Mouse (Mus musculus) liver, postnatal 0 days (tissue): ENCODE results near the gene Dhx32. TPM values are rescaled to one million over a fixed set of nuclear protein-coding genes. Genes with fewer than 3 reads are reported as not detected.

Experiments
- ATAC-seq: fragments of 200-750 bp; cut with Nextera tagmentation; 2 replicates; pipeline ENCODE4 v1.8.0; 2017; ENCODE audit warnings: mild to moderate bottlenecking, moderate library complexity
- DNase-seq: peaks from one replicate; pipeline ENCODE4 v3.0.0-alpha.2; 2016
- H3K27ac ChIP-seq: fragments of 300-500 bp; sonication (generic); 2 replicates; pipeline ENCODE4 v1.5.1; 2014; ENCODE audit warnings: antibody characterized with exemption, moderate library complexity, mild to moderate bottlenecking, low read depth
- H3K27me3 ChIP-seq: fragments of 300-500 bp; sonication (generic); 2 replicates; pipeline ENCODE4 v1.6.1; 2014; ENCODE audit warnings: low read length, control low read depth, mixed read lengths; ENCODE audit not compliant: insufficient read depth
- H3K36me3 ChIP-seq: fragments of 300-500 bp; sonication (generic); replicated peaks from 2 replicates; pipeline ENCODE4 v1.6.1; 2014; ENCODE audit warnings: mild to moderate bottlenecking, control low read depth, low read length, moderate library complexity, mixed read lengths; ENCODE audit not compliant: insufficient read depth
- H3K4me1 ChIP-seq: fragments of 300-500 bp; sonication (generic); 2 replicates; pipeline ENCODE4 v1.6.1; 2014; ENCODE audit warnings: antibody characterized with exemption, mild to moderate bottlenecking, control low read depth; ENCODE audit not compliant: insufficient read depth
- H3K4me2 ChIP-seq: fragments of 300-500 bp; sonication (generic); 2 replicates; pipeline ENCODE4 v1.6.1; 2014; ENCODE audit warnings: low read depth, mild to moderate bottlenecking, low read length, moderate library complexity, mixed read lengths
- H3K4me3 ChIP-seq: fragments of 300-500 bp; sonication (generic); 2 replicates; pipeline ENCODE4 v1.5.1; 2014; ENCODE audit warnings: low read depth, low read length
- H3K9ac ChIP-seq: fragments of 300-500 bp; sonication (generic); replicated peaks from 2 replicates; pipeline ENCODE4 v1.6.1; 2014; ENCODE audit warnings: mild to moderate bottlenecking, moderate library complexity
- H3K9me3 ChIP-seq: fragments of 300-500 bp; sonication (generic); 2 replicates; pipeline ENCODE4 v1.6.1; 2016; ENCODE audit warnings: mild to moderate bottlenecking, control low read depth, low read length, mixed read lengths
- CTCF ChIP-seq: sonication (generic); IDR thresholded peaks from 2 replicates; pipeline ENCODE4 v1.5.1; 2016; ENCODE audit warnings: antibody characterized with exemption, low read depth
- EP300 ChIP-seq: IDR thresholded peaks from 2 replicates; pipeline ENCODE4 v1.6.1; 2016; ENCODE audit warnings: antibody characterized with exemption, low read depth, mild to moderate bottlenecking
- WGBS: fragments of 180-500 bp; shearing (Covaris S2); extraction: QIAGEN DNeasy Blood & Tissue Kit; methylation state at CpG from one replicate; pipeline ENCODE4 v1.1.7; 2014; ENCODE audit not compliant: insufficient replicate concordance; 5-methylcytosine and 5-hydroxymethylcytosine counted together
- polyA plus RNA-seq: library from polyadenylated mRNA; unstranded; fragments of >200 nt; fragmentation: Nextera tagmentation; extraction: Ambion mirVana; gene quantifications from 2 replicates; pipeline ENCODE4 v1.2.1, GENCODE M21; 2015

Dhx32 gene
- polyA plus RNA-seq, 1 experiment from 2014 or later, result 5.5 TPM

DNA sequence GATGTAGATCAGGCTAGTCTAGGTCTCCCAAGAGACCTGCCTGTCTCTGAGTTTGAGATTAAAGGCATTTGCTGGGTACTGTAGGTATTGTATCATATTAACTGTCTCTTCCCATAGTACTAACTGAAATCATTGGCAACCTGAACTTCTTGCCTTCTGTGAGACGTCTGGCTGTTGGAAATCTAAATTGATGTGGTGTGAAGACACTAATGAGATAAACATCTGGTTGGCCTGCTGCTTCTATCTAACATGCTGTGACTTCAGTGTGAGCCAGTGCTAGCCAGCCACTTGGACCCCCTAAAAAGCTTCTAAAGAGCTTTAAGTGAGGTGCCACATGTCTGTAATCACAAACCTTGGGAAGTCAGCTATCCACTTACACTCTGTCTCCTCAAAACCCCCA lies 10.2 kb upstream of the Dhx32 start:
- Histone ChIP-seq H3K9me3 (no peaks in the 10 kb centered on the region), H3K4me2 (no peak overlapping the region), H3K4me1 (no peaks in the 10 kb centered on the region), H3K9ac (no peak overlapping the region), H3K27me3 (no peaks in the 10 kb centered on the region), H3K27ac (no peak overlapping the region), H3K4me3 (no peak overlapping the region), H3K36me3 (no peaks in the 10 kb centered on the region)
- ATAC-seq (no peak), DNase-seq (no peak)
- no peak for TF ChIP-seq EP300
- no peak for TF ChIP-seq CTCF
- WGBS, result 35% methylated on average over 1 of the region's 1 CpGs

DNA sequence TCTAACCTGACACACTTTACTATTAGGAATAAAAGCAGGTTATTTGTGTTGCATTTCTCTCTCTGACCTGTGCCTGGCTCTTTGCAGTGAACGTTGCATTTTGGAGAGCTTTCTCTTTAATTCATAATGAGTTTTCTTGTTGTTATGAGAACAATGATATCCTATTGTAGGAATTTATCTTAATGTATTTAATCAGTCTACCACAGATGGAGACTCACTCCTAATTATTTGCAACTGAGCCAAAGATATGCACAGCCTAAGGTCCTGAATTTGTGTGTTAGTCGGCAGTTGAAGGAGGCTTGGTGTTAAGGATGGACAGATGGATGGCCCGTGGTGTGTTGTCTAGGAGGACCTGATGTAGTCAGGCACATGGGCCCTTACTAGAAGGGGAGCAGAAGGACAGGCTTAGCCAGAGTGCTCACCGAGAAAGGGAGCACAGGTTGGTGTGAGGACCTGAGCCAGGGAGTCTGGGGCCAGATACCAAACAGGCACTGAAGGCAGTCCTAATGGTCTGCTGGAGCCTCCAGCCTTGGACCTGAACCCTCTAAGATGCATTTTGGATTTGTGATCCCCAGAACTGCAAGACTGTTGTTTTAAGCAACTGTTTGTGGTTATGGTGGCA lies 8.2 kb upstream of the Dhx32 start:
- Histone ChIP-seq H3K36me3 (no peaks in the 10 kb centered on the region), H3K4me2 (no peak overlapping the region), H3K9me3 (no peaks in the 10 kb centered on the region), H3K4me3 (no peak overlapping the region), H3K4me1 (no peaks in the 10 kb centered on the region), H3K27ac (no peak overlapping the region), H3K27me3 (no peaks in the 10 kb centered on the region), H3K9ac (no peak overlapping the region)
- no peak for ATAC-seq
- WGBS, result 77% methylated on average over 4 of the region's 4 CpGs
- TF ChIP-seq EP300 (no peak), CTCF (no peak)
- no peak for DNase-seq

DNA sequence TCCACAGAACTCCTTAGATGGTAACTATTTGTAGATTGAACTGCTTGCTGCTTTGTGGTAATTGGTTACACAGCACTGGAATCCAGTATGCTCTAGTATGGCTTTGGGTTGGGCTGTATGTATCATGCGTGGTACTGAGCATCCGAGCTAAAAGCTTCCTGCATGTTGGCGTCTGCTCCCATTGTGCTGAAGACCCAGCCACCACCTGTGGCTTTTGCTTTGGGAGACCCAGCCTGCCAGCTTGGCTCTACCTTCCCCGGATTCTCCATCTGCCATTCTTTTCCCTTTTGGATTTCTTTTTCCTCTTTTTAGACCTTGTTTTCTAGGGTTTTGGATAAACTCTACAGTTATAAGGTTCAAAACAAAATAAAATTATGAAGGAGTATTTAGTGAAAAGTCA lies 7.6 kb upstream of the Dhx32 start:
- H3K4me2 ChIP-seq, result no peak overlapping the region
- ATAC-seq (no peak), DNase-seq (no peak)
- no peaks in the 10 kb centered on the region for H3K36me3 ChIP-seq
- TF ChIP-seq CTCF (no peak), EP300 (no peak)
- no peaks in the 10 kb centered on the region for H3K4me1 ChIP-seq
- H3K9me3 ChIP-seq, result no peaks in the 10 kb centered on the region
- H3K27ac ChIP-seq, result no peak overlapping the region
- H3K27me3 ChIP-seq, result no peaks in the 10 kb centered on the region
- no peak overlapping the region for H3K9ac ChIP-seq
- no peak overlapping the region for H3K4me3 ChIP-seq
- 87% methylated on average over 4 of the region's 4 CpGs for WGBS

DNA sequence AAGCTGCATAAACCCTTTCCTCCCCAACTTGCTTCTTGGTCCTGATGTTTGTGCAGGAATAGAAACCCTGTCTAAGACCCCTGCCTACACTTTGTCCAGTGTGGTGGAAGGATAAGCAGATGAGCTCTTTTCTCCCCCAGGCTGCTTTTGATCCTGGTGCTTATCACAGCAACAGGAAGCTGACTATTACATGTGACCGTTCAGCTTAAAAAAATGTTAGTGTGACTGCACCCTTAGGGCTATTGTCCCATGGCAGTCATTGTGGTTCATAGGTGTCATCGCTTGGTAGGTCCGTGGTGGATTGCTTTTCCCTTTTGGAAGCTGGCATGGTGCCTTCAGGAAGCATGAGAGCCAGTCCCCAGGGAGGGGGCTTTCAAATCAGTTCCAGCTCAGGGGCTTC lies 5.6 kb upstream of the Dhx32 start:
- H3K27me3 ChIP-seq, result no peaks in the 10 kb centered on the region
- H3K9ac ChIP-seq, result no peak overlapping the region
- no peak for DNase-seq
- no peaks in the 10 kb centered on the region for H3K4me1 ChIP-seq
- WGBS, result 41% methylated on average over 3 of the region's 3 CpGs
- TF ChIP-seq EP300, result no peak
- TF ChIP-seq CTCF, result no peak
- H3K4me3 ChIP-seq, result no peak overlapping the region
- no peaks in the 10 kb centered on the region for H3K9me3 ChIP-seq
- no peak for ATAC-seq
- no peak overlapping the region for H3K27ac ChIP-seq
- H3K36me3 ChIP-seq, result no peaks in the 10 kb centered on the region
- H3K4me2 ChIP-seq, result no peak overlapping the region

DNA sequence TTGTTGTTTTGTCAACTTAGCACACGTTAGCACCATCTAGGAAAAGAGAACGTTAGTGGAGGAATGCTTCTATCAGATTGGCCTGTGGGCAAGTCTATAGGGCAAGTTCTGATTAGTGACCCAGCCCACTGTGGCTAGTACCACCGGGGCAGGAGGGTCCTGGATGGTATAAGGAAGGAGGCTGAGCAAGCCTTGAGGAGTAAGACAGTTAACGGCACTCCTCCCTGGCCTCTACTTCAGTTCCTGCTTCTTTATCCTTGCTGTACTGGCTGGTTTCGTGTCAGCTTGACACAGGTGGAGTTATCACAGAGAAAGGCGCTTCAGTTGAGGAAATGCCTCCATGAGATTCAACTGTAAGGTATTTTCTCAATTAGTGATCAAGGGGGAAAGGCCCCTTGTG lies 5.0 kb upstream of the Dhx32 start:
- ATAC-seq, result no peak

DNA sequence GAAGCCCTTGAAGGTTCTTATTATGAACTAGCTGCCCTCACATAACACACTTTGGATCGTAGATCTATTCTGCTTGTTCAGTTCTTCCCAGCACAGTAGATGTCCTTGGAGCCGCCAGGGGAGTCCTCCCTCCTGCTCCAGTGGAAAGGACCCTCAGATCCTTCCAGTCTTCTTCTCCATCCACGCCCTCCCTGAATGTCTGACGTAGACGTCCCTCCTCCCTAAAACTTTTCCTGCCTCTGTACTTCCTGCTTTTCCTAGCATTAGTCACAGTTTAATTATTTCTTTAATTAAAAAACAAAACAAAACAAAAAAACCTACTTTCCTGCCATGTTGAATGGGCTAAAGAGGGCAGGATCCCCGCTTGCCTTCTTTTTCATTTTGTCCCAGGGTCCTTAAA lies 535 bp downstream of the Dhx32 start:
- DNase-seq (no peak), ATAC-seq (no peak)
- Histone ChIP-seq H3K9me3 (no peaks in the 10 kb centered on the region), H3K4me1 (peaks cover under 1% of the 10 kb centered on the region), H3K36me3 (no peaks in the 10 kb centered on the region), H3K9ac (no peak overlapping the region), H3K27me3 (no peaks in the 10 kb centered on the region), H3K27ac (no peak overlapping the region), H3K4me2 (no peak overlapping the region), H3K4me3 (no peak overlapping the region)
- no peak for TF ChIP-seq EP300
- no peak for TF ChIP-seq CTCF
- 61% methylated on average over 6 of the region's 6 CpGs for WGBS

More for the DNA sequence above, 5.0 kb upstream of the Dhx32 start:
- no peaks in the 10 kb centered on the region for H3K9me3 ChIP-seq
- no peak overlapping the region for H3K4me2 ChIP-seq
- DNase-seq, result no peak
- no peaks in the 10 kb centered on the region for H3K36me3 ChIP-seq
- no peaks in the 10 kb centered on the region for H3K27me3 ChIP-seq
- no peak overlapping the region for H3K4me3 ChIP-seq
- TF ChIP-seq EP300, result no peak
- no peak for TF ChIP-seq CTCF
- no peaks in the 10 kb centered on the region for H3K4me1 ChIP-seq
- WGBS, result 73% methylated on average over 6 of the region's 6 CpGs
- no peak overlapping the region for H3K27ac ChIP-seq
- no peak overlapping the region for H3K9ac ChIP-seq

DNA sequence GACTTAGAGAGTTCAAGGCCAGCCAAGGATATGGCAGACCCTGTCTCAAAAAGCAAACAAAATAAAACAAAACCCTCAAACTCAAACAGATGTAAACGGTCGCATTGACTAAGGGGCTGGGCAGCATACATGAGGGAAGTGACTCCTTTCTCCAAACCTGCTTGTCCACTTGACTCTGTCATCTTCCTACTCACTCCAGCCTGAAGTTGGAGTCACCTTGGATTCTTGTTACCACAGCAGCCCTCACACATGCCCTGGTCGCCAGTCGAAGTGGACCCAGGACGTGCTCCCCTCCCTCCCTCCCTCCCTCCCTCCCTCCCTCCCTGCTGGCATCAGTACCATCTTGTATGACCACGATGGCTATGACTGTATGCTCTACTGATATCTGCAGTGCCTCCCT lies 943 bp downstream of the Dhx32 start:
- Histone ChIP-seq H3K4me1 (peaks cover 4% of the 10 kb centered on the region), H3K27me3 (no peaks in the 10 kb centered on the region), H3K36me3 (no peaks in the 10 kb centered on the region), H3K9me3 (no peaks in the 10 kb centered on the region), H3K4me3 (no peak overlapping the region), H3K27ac (no peak overlapping the region), H3K9ac (no peak overlapping the region), H3K4me2 (no peak overlapping the region)
- TF ChIP-seq EP300, result no peak
- no peak for TF ChIP-seq CTCF
- ATAC-seq (no peak), DNase-seq (no peak)
- 57% methylated on average over 6 of the region's 6 CpGs for WGBS
